In the genomic region with DNA sequence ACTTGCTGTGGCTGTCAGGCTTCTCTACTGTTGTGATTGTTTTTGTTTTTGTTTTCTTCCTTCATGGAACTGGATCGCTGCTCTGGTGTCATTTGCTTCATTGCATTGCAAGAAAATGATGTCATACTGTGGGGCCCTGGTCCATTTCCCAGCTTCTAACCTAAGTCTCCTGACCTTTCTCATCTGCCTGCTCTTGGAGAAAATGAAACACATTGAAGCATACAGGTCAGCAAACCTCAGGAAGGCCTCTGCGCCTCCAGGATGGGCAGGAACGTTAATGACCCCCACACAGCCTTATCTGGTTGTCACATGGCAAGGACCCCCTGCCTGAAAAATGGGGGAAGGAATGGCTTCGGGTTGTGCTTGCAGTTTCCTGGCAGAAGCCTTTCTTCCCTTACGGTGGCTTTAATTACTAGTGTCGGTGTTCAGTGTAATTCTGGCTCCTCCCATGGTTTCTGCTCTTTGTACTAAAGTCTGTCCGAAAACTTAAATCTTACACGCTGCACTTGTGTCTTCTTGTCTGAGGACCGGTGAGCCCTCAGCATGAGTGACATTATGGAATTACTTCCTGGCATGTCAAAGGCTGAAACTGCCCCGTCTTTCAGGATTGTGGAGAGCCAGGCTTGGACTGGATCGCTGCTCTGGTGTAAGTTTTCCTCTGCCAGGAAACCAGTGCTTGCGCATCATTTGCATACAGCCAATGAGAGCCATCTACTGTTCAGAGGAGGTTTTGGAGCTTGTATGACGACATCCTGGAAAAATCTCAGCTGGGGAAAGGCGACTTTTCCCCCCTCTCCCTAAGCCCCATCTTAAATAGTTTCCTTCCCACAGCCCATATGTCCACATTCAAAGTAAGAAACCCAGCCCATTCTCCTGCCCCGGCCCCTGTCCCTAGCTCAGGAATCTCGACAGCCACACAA, we compare ENCODE assay signal across 8 mouse cellular contexts. TPM values are rescaled to one million over a fixed set of nuclear protein-coding genes. Genes with fewer than 3 reads are reported as not detected.
DNase-seq lines count a peak whose midpoint lies in the region; ATAC-seq and TF ChIP-seq lines count a peak whose summit lies in the region.

No protein-coding gene starts in this region.

- no peak overlapping the region for H3K4me3 ChIP-seq in ES-Bruce4 (ENCODE audit: low read depth, low read length)

- no peaks in the 10 kb centered on the region for H3K36me3 ChIP-seq in ES-Bruce4 (ENCODE audit: control insufficient read depth, insufficient read depth, low read length, poor library complexity, severe bottlenecking)

- H3K9ac ChIP-seq in ES-Bruce4 (ENCODE audit: low read depth, poor library complexity, severe bottlenecking): peak overlapping the region; percentile 32; the same call in 1 of the 2 replicates

- no peak for TF ChIP-seq CTCF in ES-Bruce4 (IDR thresholded peaks at IDR 0.05; ENCODE audit: low read depth, low read length)

- H3K27me3 ChIP-seq in ES-Bruce4 (ENCODE audit: control insufficient read depth, insufficient read depth, low read length, poor library complexity, severe bottlenecking): no peaks in the 10 kb centered on the region

- TF ChIP-seq EP300 in ES-Bruce4 (IDR thresholded peaks at IDR 0.05; ENCODE audit: insufficient read depth, low read depth, low read length): no peak

- no peaks in the 10 kb centered on the region for H3K4me1 ChIP-seq in ES-Bruce4 (ENCODE audit: control insufficient read depth, insufficient read depth, low read length)

- peak; percentile 28 for TF ChIP-seq POLR2A in ES-Bruce4 (IDR thresholded peaks at IDR 0.05; ENCODE audit: insufficient read depth, low read length)

- H3K27ac ChIP-seq in ES-Bruce4 (ENCODE audit: insufficient read depth, low read length): no peak overlapping the region

- ATAC-seq in hematopoietic stem cell, adult 5-6 weeks (replicated peaks in 1 of 2; ENCODE audit: insufficient read depth in 1 of 2, low FRiP score in 2 of 2, low TSS enrichment in 1 of 2, low read depth in 1 of 2, poor library complexity in 2 of 2, severe bottlenecking in 2 of 2): peak; percentile 73 to 75

- H3K9me3 ChIP-seq in ES-Bruce4 (replicated peaks; ENCODE audit: control insufficient read depth, insufficient read depth, low read length, poor library complexity, severe bottlenecking): no peaks in the 10 kb centered on the region

- peak; percentile 9 for DNase-seq in cerebellum, adult 9-10 months
- peak; percentile 42 to 77 for DNase-seq in frontal cortex, adult 2 months (ENCODE audit: extremely low spot score in 1 of 2, low spot score in 1 of 2)
- peak; percentile 48 to 57 for DNase-seq in layer of hippocampus, adult 8-10 months (ENCODE audit: low spot score in 2 of 2)
- peak; percentile 83 to 88 for DNase-seq in lung, adult 18-20 months
- peak; percentile 68 for DNase-seq in ovary, adult 18-20 months (ENCODE audit: low spot score)
- no peak for DNase-seq in thymus, postnatal 14 days

RNA-seq across cellular contexts. Expression of a gene that starts 33.1 kb away (rescaled TPM):
- polyA plus RNA-seq in ES-Bruce4 (2011; ENCODE audit: insufficient read depth, insufficient read length, low read depth, missing spikeins): not detected in 2 replicates
- polyA plus RNA-seq in frontal cortex, adult 2 months (2012; rRNA removed): not detected in 2 replicates
- total RNA-seq in hematopoietic stem cell, adult 5-6 weeks (2017): not detected in 2 replicates
- 1 to 10 TPM; 1.9 to 4.9 (median 2.7) TPM for total RNA-seq in layer of hippocampus, adult 8-10 months (2022)
